Mouse (Mus musculus): ENCODE results near the gene Pum3.

GRCm38 (mm10) chr19:27382131-27382530, 47.5 kb downstream of the Pum3 start:
- no peak for TF ChIP-seq CTCF (IDR thresholded peaks at IDR 0.05; ENCODE audit: low read depth)
- no peak for TF ChIP-seq EP300 (optimal IDR thresholded peaks at IDR 0.05)

Measured in stomach, postnatal 0 days (tissue).